Mouse (Mus musculus) cerebellum, postnatal 10 days (tissue): Measurements from ENCODE around the gene Slc43a1.
A peak's percentile ranks its signal among the peaks of the same experiment; 100 is the strongest.
"Not testable (repeated sequence)": the region's sequence is repeated elsewhere in the genome, so short reads cannot be mapped to it uniquely, and the experiment has no call there.

ENCODE experiments used
- DNase-seq, 2 experiments: peaks; one replicate each; pipeline ENCODE4 v3.0.0; 2021; ENCODE audit warnings: mixed read lengths in 2 of 2

The Slc43a1 gene

DNA sequence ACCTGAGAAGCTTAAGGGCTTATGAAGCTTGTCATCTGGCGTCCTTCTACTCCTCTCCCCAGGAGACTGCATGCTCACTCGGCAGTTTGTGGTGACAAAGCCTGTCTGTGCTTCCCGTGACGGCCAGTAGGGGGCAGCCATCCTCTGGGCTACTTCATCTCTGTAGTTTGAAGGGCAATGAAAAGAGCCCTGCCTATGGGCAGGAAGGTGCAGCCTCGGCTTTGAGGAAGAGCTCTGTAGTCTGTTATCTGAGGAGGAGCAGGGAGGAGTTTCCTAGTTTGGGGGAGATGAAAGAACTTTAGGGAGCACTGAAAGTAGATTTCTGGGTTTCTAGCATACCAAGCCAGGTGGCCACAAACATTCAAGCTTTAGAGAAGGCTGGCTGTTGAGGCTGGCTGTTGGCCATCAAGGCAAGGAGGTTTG lies 29.9 kb downstream of the Slc43a1 start:
- peak; percentile 80 to 85 for DNase-seq

DNA sequence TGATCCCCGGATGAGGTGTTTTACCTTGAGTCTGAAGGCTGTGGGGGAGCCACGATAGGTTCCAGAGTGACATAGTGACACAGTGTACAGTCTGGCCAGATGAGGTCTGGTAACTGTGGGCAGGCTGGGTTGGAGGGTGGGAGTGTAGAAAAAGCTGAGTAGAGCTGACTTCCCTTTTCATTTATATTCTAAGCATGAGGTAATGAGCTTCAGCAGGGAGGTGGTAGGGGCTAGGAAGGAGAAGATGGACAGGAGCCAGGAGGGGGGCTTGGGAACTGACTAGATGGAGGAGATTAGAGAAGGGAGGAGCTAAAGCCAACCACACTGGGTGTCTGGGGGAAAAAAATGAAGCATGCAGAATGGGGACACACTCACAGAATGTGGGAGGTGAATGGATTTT lies 30.3 kb downstream of the Slc43a1 start:
- peak in 1 of 2 experiments; percentile 25 for DNase-seq

DNA sequence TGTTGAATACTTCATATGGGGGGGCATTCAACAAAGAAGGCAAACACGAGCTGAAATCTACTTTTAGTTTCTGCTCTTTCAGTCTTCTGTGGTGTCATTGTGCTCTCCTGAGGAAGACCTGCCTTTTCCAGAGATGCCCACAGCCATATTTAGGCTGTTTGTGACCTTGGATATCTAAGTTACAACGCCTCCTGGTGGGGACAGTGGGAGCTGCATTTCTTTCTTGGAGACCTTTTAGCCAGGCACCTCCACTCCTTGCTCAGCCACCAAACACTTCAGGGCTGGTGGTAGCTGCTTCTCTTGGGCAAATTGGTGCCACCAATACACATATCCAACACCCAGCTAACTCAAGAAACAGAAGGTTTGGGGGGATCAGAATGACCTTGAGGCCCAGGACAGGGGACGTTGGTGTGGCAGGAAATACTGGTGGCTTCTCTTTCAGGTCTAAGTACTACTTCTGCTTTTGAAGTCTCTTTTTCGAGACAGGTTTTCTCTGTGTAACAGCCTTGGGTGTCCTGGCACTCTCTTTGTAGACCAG lies 32.0 kb downstream of the Slc43a1 start:
- peak; percentile 29 to 60 for DNase-seq

DNA sequence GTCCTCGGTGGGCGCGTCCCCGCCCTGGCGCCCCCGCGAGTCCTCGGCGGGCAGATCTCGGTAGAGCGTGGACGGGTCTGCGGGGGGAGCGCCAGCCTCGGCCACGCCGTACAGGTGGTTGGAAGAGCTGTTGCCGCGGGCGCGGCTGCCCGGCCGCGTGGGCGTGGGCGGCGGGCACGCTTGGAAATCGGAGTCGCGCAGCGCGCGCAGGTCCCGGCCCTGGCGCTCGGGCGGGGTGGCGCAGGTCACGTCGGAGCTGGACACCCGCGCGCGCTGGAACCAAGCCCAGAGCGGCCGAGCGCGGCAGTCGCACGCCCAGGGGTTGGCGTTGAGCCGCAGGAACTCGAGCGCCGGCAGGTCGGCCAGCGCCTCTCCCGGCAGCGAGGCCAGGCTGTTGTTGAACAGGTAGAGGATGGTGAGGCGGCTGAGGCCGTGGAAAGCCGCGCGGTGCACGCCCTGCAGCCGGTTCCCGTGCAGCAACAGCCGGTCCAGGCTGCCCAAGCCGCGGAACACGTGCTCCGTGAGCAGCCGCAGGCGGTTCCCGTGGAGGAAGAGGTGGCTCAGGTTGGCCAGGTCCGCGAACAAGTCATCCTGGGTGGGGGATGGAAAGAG lies 33.6 kb downstream of the Slc43a1 start:
- DNase-seq, result peak; percentile 74 to 77

DNA sequence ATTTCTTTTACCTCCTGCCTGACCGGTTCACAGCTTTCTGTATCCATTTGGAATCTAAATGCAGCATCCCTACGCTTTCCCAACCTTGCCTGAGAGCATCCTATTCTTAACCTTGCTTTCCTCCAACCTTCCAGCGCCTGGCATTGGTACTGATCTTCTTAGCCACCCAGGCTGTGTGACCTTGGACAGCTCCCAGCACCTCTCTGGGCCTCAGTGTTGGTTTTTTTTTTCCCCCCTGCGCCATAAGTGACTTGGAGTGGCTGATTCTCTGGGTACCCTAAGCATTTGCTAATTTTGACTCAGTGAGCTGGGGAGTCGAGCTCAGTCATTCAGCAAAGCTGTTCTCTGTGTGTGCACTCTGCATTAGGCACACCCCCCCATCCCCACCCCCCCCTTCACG lies 37.2 kb downstream of the Slc43a1 start:
- no peak for DNase-seq

DNA sequence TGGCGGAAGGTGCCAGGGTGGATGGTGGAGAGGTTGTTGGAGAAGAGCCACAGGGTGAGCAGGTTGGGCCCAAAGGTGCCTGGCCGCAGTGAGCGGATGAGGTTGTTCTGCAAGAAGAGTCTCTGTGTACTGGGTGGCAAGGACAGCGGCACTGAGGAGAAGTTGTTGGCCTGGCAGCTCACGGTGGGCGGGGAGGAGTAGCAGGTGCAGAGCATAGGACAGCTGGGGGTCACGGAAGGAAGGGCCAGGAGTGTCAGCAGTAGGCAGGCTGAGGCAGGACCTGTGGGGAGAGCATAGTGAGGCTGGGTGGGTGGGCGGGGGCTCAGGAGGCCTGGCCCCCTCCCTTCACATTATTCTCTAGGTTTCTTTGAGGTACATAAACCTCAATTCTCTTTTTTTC lies 41.9 kb downstream of the Slc43a1 start:
- no peak for DNase-seq

DNA sequence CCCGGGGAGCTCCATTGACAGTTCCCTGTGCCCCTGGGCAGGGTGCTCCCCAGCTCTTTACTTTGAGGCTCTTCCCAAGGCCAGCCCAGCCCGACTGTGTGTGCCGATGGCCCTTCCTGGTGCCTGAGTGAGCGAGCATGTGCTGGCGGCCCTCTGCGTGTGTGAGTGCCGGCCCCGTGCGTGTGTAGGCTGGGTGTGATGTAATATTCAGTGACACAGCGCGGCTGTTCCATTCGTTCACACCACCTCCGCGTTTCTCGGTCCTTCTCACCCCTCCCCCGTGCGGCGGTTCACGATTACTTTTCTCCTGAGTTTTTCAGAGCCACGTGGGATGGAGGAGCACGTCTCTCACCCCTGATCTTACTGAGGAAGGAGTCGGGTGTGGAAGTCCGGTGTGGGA lies 44.0 kb downstream of the Slc43a1 start:
- peak in 1 of 2 experiments; percentile 10 for DNase-seq

DNA sequence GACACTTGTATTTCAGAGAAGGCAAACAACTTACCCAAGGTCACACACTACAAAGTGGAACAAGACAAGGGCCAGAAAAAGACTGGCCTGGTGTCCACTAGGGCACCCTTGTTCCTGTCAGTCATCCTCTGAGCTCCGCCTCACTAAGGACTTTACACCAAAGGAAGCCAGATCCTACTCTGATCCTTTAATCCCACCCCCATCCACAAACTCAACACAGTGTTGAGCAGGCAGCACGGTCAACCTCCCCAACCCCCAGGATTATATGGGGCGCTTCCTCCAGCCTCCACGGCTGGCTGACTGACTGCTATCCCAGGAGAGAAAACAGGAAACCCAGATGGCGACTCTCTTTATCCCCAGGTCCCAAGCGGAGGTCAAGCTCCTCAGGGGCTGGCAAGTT lies 44.4 kb downstream of the Slc43a1 start:
- DNase-seq, result peak in 1 of 2 experiments; percentile 1

DNA sequence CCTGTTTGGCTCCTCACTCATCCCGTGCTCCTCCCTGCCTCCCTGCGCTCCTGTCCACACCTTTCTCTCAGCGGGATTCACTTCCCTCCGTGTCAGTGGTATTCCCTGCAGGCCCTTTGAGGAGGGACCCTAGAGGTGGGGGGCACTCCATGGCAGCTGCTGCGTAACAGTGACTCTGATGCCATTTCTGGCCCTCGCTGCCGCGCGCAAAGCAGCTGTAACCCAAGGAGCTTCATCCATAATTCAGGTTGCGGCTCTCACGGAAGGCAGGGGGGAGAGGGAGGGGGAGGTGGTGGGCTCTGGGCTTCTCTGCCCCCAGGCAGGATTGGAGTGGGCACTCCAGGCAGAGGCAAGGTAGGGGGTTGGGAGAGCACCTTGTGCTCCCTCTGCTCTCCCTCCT lies 44.9 kb downstream of the Slc43a1 start:
- DNase-seq, result peak in 1 of 2 experiments; percentile 4

DNA sequence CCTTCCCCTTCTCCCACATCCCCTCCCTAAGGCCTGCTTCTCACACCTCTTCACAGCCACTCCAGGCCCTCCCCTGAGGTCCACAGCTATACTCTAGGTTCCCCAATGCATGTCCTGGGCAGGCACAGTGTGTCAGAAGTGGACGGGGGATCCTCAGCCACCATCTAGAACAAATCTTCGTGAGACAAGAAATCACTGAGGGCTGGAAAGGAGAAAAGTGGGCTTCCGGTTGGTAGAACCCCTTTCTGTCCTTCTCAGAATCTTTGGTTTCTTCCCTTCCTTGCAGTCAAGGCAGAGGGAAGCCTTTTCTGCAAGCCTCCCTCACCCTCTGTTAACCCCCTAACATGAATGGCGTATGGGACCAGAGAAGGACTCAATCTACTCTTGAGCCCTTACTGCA lies 45.3 kb downstream of the Slc43a1 start:
- DNase-seq, result no peak

DNA sequence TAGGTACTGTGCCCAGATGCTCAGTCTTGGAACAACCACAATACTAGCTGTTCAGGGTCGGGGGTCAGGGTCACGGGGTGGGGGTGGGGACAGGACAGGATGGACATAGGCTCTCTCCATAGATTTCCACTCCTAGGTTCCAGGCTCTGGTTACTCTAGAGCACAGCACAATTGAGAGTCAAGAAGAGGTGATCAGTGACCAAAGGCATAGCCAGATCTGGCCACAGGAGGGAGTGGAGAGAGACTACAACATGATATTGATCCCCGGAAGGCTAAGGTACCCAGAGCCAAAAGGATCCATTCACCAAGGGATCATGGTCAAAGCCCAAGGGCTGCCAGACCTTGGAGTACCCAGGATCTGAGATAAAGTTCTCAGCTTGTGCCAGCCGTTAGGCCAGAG lies 46.0 kb downstream of the Slc43a1 start:
- DNase-seq, result peak in 1 of 2 experiments; percentile 4

DNA sequence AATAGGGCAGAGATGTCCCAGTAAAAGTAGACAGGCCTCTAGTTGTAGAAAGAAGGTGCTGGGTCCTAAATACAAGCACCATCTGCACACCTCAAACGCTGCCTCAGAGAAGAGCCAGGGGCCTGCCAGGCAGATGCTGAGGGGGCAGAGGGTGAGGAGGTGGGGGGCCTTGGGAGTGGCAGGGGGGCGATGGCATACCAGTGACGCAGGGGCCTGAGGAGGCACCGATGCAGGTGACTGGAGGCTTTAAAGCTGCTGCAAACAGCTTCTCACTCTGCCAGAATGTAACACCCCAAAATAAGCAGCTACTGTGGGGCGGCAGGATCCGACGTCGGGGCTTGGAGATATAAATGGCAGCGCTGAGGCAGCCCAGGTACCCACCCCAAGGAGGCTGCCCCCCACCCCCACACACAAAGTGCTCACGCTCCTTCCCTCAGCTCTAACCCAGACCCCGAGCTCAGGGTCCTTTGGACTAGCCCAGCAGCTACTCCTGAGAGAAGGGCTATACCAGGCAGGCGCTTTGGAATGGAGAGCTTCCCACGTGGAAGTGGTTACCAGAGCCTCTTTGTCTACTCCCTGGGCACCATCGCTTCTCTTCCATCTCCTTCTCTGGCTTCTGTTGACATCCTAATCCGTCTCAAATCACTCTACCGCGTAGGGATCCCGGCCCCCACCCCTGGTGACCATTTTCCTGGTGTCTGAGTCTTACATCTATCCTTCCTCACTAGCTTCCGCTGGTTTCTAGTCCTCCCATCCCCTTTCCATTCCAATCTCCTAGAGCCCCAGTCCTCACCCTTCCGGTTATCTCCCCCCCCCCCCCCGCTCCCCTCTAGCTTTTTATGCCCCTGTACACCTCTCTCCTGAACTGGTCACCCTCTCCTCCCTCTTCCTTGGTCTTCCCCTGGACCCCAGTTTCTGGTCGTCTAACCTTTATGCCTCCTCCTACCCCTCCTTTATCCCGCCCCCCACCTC lies 46.7 kb downstream of the Slc43a1 start:
- peak in 1 of 2 experiments; percentile 9 for DNase-seq

DNA sequence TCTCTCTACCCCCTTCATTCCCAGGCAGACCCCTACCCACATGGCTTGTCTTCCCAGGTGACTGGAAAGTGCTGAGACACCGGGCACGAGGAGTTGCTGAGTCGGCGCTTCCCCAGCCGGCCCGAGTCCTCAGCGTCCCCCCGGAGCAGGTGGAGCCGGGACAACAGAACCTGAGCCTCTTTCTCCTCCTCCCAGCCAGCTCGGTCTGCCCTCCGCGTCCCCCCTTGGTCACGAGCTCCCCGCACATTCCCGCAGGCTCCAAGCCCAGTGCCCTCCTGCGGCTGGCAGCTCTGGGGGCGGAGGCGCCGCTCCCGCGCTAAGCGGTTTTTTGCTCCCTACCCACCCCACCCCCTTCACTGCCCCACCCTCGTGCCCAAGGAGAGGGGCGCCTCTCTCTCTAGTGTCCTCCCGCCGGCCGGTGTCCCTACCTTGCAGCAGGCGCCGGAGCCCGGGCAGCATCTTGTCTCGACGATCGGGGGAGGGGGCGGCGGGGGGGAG lies 47.6 kb downstream of the Slc43a1 start, which contains the start of gene Rtn4rl2:
Rtn4rl2 (minus strand) TSS at position 477 of the 498 bp plus-strand sequence.
- DNase-seq, result peak; percentile 43 to 46

DNA sequence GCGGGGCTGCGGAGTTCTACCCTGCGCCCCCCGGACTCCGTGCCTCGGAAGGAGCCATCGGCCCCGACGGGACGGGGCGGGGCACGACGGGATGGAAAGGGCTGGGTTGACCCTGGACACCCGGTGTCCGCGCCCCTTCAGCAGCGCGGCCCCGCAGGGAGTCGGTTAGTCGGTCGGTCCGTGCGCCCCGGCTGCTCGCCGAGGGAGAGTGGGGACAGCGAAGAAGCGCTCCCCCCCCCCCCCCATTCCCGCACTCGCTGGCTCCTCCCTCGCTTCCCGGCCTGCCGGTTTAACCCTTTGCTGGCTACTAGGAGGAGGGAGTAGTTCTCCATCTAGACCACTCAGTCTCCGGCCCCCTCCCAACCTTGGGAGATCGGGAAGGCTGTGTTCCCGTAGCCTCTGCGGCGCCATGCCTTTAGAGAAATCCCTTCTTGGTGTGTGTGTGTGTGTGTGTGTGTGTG lies 48.2 kb downstream of the Slc43a1 start:
- peak; percentile 67 to 70 for DNase-seq

DNA sequence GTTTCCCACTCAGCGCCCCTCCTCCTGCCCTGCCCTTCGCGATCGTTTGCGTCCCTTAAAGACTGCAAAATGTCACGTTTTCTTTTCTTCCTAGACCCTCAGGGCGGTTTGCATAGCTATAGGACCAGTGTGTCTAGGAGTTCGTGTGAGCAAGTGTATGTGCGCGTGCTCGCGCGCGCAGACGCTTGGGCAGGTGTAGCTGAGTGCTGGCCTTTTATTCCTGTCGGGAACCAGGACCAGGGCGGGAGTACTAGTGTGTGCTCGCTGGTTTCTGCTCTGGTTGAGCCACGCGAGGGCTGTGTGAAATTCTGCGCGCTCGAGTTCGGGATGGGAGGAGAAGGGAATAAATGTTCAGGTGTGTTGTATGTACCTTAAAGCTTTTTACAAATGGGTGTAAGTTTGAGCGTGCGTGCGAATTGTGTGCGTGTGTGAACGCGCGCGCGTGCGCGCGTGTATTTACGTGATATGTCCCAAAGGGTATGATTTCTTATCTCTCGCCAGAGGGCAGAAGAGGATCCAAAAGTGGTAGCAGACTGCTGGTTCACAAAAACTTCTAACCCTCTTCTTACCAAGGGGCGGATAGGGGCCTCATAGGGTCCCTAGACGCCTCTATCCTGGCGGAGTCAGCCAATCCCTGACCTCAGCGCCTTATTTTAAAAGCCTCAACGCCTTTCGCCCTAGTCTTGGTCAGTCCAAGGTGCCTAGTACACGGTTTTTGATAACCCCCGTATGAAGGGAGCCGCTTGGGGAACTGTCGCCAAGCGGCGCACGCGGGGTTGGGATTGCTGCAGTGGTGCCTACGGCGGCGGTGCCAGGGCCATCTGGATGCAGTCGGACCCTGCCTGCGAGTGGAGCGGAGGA lies 49.0 kb downstream of the Slc43a1 start:
- peak; percentile 68 to 78 for DNase-seq

DNA sequence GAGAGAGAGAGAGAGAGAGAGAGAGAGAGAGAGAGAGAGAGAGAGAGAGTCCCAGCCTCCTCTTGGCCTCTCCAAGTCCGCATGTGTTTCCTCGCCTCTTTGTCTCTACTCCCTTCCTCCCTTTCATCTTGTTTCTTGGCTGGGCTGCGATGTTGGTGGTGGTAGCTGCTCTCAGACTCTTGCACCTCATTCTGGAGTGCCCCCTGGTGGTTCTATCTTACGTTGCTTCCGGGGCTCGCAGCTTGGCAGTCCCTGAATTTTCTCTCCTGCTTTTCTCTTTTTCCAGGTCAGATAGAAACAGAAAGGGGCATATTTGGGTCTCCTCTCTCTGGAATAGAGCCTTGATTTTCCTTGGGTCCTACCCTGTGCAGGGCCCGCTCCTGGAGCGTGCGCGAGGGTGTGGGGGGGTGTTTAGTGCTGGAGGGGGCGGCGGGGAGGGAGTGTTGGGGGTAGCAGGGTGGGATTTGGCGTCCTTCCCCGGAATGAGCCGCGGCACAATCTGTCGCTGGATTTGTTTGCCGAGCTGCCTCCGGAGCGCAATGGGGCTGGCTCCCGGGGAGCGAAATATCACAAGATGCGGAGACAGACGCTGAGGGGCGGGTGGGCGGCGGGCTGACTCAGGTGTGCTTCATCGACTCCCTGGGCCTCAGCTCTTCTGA lies 50.1 kb downstream of the Slc43a1 start:
- DNase-seq, result peak; percentile 89 to 90

DNA sequence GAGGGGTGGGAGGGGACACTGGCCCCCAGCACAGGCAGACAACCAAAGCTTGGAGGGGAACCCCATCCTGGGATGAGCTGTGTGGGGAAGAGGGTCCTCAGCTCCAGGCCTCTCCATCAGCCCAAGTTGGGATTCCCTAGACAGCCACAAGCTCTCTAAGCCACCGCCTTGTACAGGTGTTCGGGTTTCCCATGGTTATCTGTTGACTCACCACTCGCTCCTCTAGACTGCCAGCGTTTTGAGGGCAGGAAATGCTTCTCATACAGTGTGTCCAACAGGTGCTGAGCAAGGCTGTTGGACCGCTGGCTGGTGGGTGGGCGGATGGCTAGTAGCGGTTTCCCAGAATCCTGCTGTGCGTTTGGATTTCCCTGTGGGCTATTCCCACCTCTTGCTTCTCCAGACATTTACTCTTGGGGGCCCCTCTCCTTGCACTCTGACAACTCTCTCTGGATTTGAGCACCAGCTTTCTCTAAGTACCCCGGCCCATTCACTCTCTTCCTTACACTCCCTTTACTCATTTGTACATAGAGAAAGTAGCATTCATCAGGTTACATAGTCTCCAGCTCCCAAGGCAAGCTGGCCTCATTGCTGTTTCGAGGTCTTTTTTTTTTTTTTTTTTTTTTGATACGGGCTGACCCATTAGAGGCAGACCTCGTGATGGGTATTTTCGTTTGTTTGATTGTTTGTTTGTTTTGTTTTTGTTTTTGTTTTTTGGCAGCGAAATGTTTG lies 50.8 kb downstream of the Slc43a1 start:
- DNase-seq, result peak in 1 of 2 experiments; percentile 39

DNA sequence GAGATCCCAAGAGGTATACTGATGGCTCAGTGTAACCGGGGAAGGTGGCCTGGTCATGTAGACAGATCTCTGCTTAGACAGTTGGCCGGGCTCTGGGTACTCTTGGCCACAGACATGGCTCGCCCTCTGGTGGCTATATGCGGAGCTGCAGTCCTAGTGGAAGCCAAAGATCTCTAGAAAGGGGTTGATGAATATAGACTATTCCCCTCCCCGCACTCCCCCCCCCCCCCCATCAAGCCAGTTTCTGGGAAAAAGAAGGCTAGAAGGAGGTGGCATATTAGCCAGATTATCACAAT lies 51.3 kb downstream of the Slc43a1 start:
- peak; percentile 92 to 94 for DNase-seq

DNA sequence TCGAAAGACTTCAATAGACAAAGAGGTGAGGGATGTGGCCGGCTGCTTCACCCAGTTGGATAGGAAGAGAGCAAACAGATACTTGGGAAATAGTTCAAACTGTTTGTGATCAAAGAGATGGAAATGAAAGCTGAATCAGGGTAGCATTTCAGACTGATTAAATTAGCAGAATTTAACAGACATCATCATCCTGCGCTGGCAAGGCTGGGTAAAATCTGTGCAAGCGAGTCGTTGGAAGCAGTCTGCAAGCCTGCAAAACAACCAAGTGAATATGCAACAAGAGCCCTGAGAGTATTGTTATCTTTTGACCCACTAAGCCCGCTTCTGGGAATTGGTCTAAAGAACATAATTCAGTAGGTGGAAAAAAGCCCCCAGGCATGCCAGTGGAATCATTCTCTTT lies 54.7 kb downstream of the Slc43a1 start:
- no peak for DNase-seq

DNA sequence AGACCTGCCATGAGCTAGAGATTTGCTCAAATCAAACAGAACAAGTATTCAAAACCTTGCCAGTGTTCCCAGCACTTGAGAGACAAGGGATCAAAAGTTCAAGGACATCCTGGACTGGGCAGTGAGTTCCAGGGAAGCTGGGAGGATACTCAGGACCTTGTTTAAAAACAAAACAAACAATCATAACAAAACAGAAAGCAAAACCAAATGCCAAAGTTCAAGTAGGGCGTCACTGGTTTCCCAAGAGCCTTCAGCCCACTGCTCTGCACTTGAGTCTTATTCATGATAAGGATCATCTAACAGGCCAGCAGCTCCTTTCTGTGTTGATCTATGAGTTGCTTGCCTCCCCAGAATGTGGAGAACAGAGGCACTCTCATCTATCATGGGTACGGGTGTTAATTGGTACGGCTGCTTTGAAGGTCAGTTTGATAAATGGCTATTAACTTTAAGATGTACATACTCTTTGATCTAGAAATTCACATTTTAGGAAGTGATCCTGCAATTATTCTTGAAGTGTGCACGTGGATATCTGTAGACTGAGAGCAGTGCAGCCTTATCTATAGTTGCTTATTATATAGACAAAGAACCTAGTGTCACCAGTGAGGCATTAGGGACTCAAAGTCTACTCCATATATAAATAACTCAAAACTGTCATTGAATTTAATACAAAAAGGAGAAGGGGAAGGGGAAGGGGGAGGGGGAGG lies 57.0 kb downstream of the Slc43a1 start:
- no peak for DNase-seq

DNA sequence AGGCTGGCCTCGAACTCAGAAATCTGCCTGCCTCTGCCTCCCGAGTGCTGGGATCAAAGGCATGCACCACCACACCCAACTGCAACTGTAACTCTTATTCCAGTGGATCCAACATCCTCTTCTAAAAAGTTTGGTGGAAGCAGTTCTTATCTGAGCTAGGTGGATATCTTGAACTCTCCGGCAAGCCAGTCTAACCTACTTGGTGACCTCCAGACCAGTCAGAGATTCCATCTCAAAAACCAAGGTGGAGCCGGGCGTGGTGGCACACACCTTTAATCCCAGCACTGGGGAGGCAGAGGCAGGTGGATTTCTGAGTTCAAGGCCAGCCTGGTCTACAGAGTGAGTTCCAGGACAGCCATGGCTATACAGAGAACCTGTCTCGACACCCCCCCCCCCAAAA lies 58.0 kb downstream of the Slc43a1 start:
- DNase-seq, result not testable (repeated sequence)
